Mouse (Mus musculus): ENCODE data around the gene Gm49711.

DNA sequence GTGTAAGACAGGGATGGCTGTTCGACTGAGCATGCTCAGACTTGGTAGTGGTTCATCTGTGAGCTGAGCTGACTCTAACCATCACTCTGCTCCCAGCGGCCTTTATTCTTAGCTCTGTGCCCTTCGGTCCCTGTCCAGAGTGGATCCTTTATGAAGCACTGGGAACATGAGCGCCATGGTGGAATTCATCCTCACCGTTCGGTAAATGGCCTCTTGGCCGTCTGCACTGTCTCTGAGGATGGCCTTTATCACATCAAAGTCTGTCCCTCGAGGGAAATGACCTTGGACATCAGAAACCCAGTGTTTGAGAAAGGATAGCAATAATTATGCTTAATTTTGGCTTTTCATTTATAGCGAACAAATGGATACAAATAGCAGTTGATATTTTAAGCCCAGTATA lies 82.2 kb downstream of the Gm49711 start:
- TF ChIP-seq CTCF (IDR thresholded peaks at IDR 0.05; ENCODE audit: extremely low read depth, insufficient read depth, low read length) (no peak), POLR2A (IDR thresholded peaks at IDR 0.05; ENCODE audit: extremely low read depth, insufficient read depth, low read length) (no peak)

Measured in cortical plate, adult 2 months (tissue).